Mouse (Mus musculus) cerebellum, adult 18-20 months (tissue): Measurements from ENCODE around the gene Klk5.

ENCODE experiments used
- DNase-seq, 2 experiments: peaks; one replicate each; pipeline ENCODE4 v3.0.0; 2021

The Klk5 gene

GRCm38 (mm10) chr7:43880912-43881311, 39.1 kb downstream of the Klk5 start, which contains the start of gene Klk4:
Klk4 (plus strand) TSS chr7:43881160.
- DNase-seq = no peak

- DNase-seq = no peak
These were observed 40.6 kb downstream of the Klk5 start for GRCm38 (mm10) chr7:43882346-43882745.

DNA sequence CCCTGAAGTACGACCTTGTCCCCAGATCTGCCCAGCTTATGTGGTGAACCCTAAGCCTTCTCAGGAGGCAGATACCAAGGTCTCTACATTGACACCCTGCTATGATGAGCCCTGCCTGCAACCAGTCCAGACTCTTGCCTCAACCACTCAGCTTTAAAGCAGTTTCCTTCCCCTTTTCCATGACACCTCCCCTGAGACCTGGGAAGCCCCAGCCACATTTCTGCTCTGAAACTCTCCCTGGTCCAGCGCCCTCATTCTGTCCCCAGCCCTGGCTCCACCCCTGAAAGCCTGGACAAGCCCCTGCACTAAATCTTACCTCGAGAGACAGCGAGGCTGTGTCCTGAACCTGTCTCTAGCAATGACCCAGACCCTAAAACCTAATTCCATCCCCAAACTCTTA, 41.0 kb downstream of the Klk5 start:
- no peak for DNase-seq

DNA sequence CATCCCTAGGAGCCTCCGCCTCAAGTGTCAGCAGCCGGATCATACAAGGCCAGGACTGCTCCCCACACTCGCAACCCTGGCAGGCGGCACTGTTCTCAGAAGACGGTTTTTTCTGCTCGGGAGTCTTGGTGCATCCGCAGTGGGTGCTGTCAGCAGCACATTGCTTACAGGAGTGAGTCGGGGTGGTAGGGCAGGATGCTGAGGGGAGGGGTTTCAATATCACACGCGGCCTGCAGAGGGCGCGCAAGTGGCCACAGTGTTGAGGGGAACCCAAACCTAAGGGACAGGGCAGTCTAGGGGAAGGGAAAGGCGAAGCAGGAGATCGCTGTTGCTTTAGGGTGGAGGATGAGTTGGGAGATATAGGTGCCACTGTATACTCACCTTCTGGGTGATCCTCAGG, 41.8 kb downstream of the Klk5 start:
- DNase-seq = peak in 1 of 2 experiments; percentile 6

DNA sequence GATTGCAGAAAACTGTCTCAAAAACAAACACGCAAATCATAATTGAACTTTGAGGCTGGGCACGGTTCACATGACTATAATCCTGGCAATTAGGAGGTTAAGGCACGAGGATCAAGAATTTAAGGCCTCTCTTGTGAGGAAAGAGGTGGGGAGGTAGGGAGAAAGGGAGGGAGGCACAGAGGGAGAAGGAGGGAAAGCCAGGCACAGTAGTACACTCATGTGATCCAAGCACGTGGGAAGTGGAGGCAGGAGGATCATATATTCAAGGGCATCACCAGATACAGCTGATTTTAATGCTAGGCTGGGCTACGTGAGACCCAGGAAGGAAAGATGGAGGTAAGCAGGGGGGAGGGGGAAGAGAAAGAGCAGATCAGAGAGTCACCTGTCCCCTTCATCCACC, 49.6 kb downstream of the Klk5 start:
- no peak for DNase-seq

- DNase-seq = no peak
These were observed 50.0 kb downstream of the Klk5 start for GRCm38 (mm10) chr7:43891788-43892187.

DNA sequence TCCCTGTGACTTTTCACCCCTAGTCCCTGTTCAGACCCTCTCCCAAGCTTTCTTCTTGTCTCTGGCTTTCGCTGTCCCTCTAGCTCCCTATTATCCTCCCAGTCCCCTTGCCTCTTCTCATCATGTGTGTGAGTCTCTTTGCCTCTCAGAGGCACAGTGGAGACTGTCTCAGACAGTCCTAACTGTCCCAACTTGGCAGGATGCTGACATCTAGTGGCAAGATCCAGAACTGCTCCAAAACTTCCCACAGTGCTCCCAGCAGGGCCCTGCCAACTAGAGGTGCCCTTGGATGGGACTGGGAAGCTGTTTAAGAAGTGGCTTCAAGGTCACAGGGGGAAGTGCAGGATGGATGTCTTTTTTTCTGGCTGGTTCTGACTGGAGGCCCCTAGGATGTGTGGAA, 53.1 kb downstream of the Klk5 start:
- peak; percentile 73 to 76 for DNase-seq
